Comparison of ENCODE assay signal across 19 mouse cellular contexts in the genomic region with DNA sequence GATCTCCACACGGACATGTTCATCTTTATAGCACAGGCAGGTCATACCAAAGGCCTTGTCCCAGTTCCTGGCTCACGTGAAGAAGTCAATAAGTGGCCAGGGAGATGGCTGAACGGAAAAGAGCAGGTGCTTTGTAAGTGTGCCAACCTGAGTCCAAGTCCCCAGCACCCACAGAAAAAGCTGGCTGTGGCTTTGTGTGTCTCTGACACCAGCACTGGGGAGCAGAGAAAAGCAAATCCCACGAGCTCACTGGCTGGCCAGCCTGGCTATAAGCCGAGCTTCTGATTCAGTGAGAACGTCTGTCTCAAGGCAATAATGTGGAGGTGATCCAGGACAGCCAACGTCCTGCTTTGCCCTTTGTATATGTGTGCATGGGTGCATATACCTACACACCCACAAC. TPM values are rescaled to one million over a fixed set of nuclear protein-coding genes. Genes with fewer than 3 reads are reported as not detected.
DNase-seq lines count a peak whose midpoint lies in the region.
"Had no signal": no experiment of that assay in that cellular context is flagged by ENCODE, and none has a peak within 500 bp of the region (broad histone marks: within the 10 kb centered on the region; RNA-seq: fewer than 3 reads in every experiment).

No protein-coding gene starts in this region.

- peak; percentile 56 for DNase-seq in adrenal gland, postnatal 14 days
- no peak for DNase-seq in adrenal gland, adult 18-20 months (ENCODE audit: low spot score in 2 of 2)
- peak; percentile 51 to 56 for DNase-seq in cerebellum, postnatal 14 days
- DNase-seq in cerebellum, adult 9-10 months: no peak
- peak; percentile 5 for DNase-seq in kidney, postnatal 14 days
- no peak for DNase-seq in kidney, postnatal 4 days
- peak; percentile 18 for DNase-seq in brain, adult 2 months (ENCODE audit: low read depth, low spot score)
- no peak for DNase-seq in urinary bladder, postnatal 25 days (ENCODE audit: low spot score)
- DNase-seq: gastrocnemius, postnatal 25 days; heart, adult 11 months; layer of hippocampus, adult 9-11 months; liver, postnatal 0 days; lung, postnatal 36 days; thymus, adult 2 months; thymus, postnatal 36 days had no signal

RNA-seq across cellular contexts. Expression of a gene that starts 29.3 kb away (rescaled TPM):
- total RNA-seq in adrenal gland, postnatal 14 days (2021): 5.9 and 7.7 TPM in 2 replicates
- 1 to 10 TPM; 8.5 to 9.6 TPM for total RNA-seq in adrenal gland, adult 18-20 months (2021)

RNA-seq across cellular contexts. Expression of a gene that starts 56.4 kb away (rescaled TPM):
- total RNA-seq in adrenal gland, postnatal 14 days (2021): not detected in 2 replicates
- not detected for total RNA-seq in adrenal gland, adult 18-20 months (2021)
- total RNA-seq: gastrocnemius, adult 18-20 months; gastrocnemius, postnatal 25 days; heart, postnatal 25 days; megakaryocyte, adult 5-6 weeks; MEL had no signal

Comparison
In these comparisons a context has a peak if more than half of its experiments do, and no peak if none do; other contexts are left out.
1. DNase-seq: peak in adrenal gland, postnatal 14 days (single experiment), cerebellum, postnatal 14 days (2 of 2), kidney, postnatal 14 days (single experiment) and brain, adult 2 months (single experiment); none in adrenal gland, adult 18-20 months (0 of 2), cerebellum, adult 9-10 months (single experiment), kidney, postnatal 4 days (0 of 2) and urinary bladder, postnatal 25 days (single experiment).